Mouse (Mus musculus) cerebellum, adult 9-11 months (tissue): ENCODE measurements around the gene Aph1a.
"Not testable (repeated sequence)": the region's sequence is repeated elsewhere in the genome, so short reads cannot be mapped to it uniquely, and the experiment has no call there.

Experiments
- DNase-seq: peaks from one replicate; pipeline ENCODE4 v3.0.0; 2022

The Aph1a gene

GRCm38 (mm10) chr3:95889664-95890063 lies 4.1 kb upstream of the Aph1a start:
- no peak for DNase-seq

GRCm38 (mm10) chr3:95891211-95892065 lies 2.3 kb upstream of the Aph1a start, which contains the start of gene BC028528:
TSS of gene BC028528 (minus strand) at chr3:95892005.
- DNase-seq, result no peak

GRCm38 (mm10) chr3:95892066-95893052 lies 1.4 kb upstream of the Aph1a start:
- no peak for DNase-seq

DNA sequence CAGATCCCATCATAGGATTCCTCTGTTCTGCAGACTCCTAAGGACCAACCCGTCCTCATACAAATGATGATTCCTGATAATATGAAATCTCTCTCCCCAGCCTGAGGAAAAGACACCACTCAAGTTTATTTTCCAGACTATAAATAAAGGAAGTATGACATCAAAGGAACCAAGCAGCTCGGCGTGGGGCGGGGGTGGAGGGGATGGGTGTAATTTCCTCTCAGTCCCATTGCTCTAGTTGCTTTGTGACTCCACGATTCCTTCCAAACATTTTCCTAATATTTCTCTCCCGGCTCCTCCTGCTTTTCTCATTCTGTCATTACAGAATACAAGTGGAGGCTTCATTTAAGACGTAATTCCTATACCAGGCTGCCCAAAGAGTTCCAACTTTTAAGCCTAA lies 643 bp upstream of the Aph1a start:
- DNase-seq, result no peak

- DNase-seq, result peak; percentile 77
Observed at GRCm38 (mm10) chr3:95894317-95895160, 770 bp downstream of the Aph1a start.

DNA sequence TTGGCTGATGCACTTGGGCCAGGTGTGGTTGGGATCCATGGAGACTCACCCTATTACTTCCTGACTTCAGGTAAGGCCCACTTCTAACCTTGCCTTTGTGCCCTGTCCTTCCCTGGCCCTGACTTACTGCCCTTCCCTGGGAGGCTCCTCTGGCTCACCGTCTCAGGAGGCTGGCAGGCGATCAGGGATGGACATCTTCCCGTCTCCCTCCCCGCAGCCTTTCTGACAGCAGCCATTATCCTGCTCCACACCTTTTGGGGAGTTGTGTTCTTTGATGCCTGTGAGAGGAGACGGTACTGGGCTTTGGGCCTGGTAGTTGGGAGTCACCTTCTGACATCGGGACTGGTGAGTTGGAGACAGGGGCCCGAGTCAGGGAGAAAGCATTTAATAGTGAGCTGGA lies 1.7 kb downstream of the Aph1a start:
- not testable (repeated sequence) for DNase-seq

GRCm38 (mm10) chr3:95899800-95900524 lies 6.2 kb downstream of the Aph1a start:
- no peak for DNase-seq

- no peak for DNase-seq
Observed at GRCm38 (mm10) chr3:95901616-95902372, 8.0 kb downstream of the Aph1a start.

DNA sequence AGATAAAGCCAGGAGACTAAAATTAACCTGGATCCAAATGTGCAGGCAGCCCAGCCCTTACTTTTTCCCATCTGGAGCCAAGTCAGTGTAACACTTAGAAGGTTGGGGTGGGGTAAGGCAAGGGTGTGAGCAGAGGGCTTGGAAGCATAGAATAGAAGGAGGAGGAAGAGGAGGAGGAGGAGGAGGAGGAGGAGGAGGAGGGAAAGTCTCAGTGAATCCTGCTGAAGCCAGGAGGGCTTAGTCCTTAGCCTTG lies 8.5 kb downstream of the Aph1a start:
- no peak for DNase-seq

GRCm38 (mm10) chr3:95902643-95903042 lies 8.9 kb downstream of the Aph1a start:
- DNase-seq, result no peak

DNA sequence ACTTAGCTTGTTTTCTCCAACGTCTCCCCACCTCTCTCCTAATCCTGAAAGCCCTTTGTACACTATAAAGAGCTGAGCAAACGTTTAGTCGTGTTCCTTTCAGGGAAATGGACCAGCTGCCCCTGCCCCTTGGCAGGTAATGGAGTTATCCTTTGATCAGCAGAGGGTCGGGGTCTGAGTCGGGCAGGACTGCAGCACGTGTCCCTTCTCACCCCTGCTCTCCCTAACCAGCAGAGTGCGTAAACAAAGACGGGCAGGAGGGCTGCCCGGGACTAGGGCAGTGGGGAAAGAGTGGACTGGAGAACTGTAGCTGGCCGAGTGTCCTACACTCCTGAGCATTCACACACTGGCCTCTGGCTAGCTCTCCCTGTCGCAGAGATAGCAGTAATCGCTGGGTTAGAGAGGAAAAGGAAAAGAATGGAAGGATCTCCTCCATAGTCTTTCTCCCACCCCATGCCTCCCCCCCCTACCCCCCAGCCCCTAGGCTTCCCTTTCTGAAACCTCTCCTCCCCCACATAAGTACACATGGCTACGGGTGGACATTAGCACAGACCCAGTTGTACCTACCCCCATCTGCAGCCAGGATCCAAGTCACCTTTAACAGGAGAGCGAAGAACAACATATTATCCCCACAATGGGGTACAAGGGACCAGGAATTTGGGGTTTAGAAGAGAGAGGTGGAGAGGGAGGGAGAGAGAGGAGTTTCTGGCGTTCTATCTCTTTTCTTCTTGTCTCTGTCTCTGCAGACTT lies 10.2 kb downstream of the Aph1a start:
- DNase-seq, result no peak

DNA sequence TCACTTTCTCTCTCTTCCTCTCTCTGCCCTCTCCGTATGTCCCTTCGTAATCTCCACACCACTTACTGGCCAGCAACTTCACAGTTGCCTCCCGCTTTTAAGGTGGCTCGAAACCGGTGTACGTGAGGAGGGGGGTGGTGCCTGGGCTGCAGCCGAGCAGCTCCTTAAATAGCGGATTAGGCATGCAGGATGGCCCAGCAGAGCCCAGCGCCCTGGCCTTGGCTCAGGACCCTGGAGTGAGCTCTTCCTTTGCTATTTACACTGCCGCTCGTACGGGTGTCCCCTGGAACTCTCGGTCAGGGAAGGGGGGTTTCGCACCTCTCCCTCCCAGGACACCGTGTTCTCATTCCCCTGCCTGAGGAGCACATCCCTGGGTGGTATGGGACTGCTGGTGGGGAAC lies 10.8 kb downstream of the Aph1a start, which contains the start of gene Car14:
Car14 (minus strand) TSS at position 124 of the 400 bp plus-strand sequence.
- no peak for DNase-seq

- no peak for DNase-seq
Observed at GRCm38 (mm10) chr3:95905146-95905939, 11.6 kb downstream of the Aph1a start.

- no peak for DNase-seq
Observed at GRCm38 (mm10) chr3:95905940-95906492, 12.2 kb downstream of the Aph1a start.

GRCm38 (mm10) chr3:95906860-95907259 lies 13.1 kb downstream of the Aph1a start:
- DNase-seq, result no peak

DNA sequence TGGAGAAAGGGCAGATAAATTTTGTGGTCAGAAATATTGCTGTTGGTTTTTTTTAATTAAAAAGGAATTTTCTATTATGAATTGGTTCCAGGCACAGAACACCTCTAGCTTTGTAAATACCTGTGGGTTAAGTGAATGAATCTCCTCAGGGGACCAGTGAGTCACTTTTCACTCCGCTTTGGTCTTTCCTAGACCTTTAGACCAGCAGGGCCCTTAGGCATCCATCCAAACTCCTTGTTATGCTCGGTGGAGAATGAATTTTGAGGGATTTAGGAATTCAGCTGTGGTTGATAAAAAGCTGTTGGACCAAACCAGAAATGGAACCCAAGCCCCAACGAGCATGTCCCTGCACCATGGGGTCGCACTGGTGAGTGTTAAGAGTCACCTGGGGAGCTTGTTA lies 13.8 kb downstream of the Aph1a start:
- DNase-seq, result no peak

GRCm38 (mm10) chr3:95914706-95915105 lies 20.9 kb downstream of the Aph1a start:
- DNase-seq, result no peak

DNA sequence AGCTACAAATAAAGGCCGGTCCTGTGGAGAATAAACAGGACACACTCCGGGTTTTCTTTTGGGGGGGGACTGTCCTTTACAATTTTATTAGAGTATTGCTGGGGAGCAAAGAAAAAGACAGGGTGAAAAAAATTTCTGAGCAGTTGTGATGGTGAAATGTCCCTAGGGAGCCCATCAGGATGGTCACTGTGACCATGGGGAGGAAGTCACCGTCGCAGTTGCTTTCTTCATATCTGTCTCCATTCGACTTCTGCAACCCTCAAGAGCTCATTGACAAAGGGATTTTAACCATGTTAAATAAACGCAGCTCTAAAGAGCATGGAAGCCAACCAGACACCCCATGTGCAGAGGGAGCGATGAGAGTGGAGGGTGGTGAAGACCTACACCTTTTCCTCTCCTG lies 23.0 kb downstream of the Aph1a start:
- no peak for DNase-seq

DNA sequence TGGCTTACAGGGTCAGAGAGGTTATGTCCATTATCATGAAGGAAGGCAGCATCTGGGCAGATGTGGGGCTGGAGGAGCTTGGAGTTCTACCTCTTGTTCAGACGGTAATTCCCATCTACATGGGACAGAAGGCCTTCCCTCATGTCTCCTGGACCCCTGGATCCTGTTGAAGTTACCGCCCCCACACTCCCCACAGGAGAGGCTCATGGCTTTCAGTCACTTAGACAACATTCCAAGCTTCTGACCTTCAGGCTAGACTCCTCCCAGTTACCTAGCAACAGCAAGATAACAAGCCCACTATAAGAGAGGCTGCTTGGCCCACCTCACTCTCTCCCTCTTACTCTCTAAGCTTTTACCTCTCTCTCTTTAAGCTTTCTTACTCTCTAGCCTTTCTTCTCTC lies 26.8 kb downstream of the Aph1a start:
- not testable (repeated sequence) for DNase-seq
